Mouse (Mus musculus) kidney, adult 11 months (tissue): ENCODE measurements at regions not wholly inside any gene's neighbourhood (a gene's known extent, or its start where the extent isn't known, plus 50 kb on each side); places are given as distances from the start of the nearest gene placed in this dataset.

ENCODE experiments used
- DNase-seq: peaks from one replicate; pipeline ENCODE4 v3.0.0; 2022

DNA sequence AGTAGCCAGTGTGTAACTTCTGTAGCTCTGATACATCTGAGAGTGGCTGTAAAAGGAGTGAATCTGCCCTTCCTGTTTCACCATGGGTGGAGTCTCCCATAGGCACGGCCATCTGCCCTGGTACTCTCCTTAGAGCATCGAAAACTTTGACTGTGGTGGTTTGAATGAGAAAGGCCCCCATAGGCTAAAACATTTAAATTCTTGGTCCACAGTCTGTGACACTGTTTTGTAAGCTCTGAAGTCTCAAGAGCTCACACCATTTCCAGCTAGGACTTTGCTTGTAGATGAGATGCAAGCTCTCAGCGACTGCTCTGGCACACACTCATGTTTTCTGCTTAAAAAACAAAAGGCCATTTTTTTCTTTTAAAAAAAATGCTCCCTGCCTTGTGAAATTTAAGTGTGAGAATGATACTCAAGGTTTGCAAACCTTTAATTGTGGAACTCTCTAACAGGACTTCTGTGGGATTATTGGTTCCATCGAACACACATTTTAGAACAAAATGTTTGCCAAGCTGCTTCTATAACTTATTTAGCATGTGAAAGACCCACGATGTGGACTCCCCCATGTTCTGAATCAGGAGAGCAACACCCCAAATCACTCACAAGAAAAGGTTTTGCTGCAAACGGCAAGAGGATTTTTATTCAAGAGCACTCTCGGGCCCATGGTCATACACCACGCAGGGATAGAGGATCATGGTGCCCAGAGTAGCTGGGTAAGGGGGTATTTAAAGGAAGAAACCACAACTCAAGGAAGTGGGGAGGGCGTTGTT, 65.7 kb upstream of the Klf12 start:
- no peak for DNase-seq

DNA sequence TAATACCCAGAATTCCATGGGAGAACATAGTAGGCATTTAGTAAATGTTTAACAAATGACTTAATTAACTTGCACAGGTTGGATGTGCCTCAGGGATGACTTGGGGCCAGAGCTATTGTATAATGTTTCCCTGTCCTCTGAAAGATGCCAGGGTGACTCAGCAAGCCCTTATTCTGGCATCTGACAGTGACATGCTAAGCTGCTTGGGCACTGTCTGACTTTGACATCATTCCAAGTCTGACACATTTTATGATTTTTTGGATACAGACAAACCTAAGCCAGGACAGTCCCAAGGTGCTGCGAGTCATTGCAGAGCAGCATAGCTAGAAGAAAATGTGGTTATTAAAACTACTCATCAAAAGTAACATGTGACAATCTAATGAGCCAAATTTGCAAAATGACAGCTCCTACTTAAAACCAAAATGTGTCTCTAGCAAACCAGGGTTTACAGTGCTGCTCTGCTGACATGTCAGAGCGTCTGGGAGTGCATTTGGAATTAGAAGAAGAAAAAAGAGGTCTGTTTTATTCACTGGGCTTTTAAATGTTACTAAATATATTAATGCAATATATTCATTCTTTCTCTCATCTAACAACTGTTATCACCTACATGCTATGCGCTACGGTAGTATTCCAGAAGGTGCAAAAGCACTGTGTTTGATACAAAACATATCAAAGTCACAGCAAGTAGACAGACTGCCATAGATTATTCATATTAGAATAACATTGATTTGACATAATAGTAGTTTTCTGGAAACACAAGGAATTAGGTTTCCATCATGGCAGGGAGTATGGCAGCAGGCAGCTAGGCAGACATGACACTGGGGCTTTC, 64.1 kb upstream of the Klf12 start:
- no peak for DNase-seq

DNA sequence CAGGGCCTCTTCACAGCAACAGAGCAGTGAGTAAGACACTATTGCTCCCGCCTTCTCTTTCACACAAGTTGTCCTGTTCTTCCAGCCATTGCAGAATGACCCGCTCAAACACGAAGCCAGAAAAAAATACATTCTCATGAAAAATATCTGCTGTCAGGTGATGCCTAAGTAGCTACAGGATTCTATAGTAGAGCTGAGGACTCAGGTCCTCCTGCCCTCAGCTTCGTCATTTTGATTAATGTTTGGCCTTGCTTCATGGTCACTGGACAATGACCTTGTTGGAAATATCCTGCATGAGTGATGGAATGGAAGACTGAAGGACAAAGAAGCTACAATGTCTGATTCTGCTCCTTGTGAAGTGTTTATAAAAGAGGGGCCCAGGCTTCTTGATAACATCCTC, 52.4 kb upstream of the Klf12 start:
- DNase-seq: no peak
